Mouse (Mus musculus): Measurements from ENCODE around the gene Apba1.
A peak's percentile ranks its signal among the peaks of the same experiment; 100 is the strongest.

Apba1 gene

GRCm38 (mm10) chr19:23946026-23946685, 187.5 kb downstream of the Apba1 start:
- DNase-seq = no peak

GRCm38 (mm10) chr19:23946751-23947150, 188.1 kb downstream of the Apba1 start:
- no peak for DNase-seq

GRCm38 (mm10) chr19:23947871-23948270, 189.2 kb downstream of the Apba1 start:
- no peak for DNase-seq

- DNase-seq = no peak
Observed at GRCm38 (mm10) chr19:23948301-23949000, 189.8 kb downstream of the Apba1 start.

GRCm38 (mm10) chr19:23955461-23955860, 196.8 kb downstream of the Apba1 start:
- DNase-seq = no peak

- DNase-seq = no peak
Observed at GRCm38 (mm10) chr19:23956299-23956975, 197.8 kb downstream of the Apba1 start.

GRCm38 (mm10) chr19:23957563-23957962, 198.9 kb downstream of the Apba1 start:
- no peak for DNase-seq

- peak; percentile 70 for DNase-seq
Observed at GRCm38 (mm10) chr19:23958925-23959324, 200.2 kb downstream of the Apba1 start.

GRCm38 (mm10) chr19:23959870-23960269, 201.2 kb downstream of the Apba1 start:
- DNase-seq = no peak

- no peak for DNase-seq
Observed at GRCm38 (mm10) chr19:23960275-23960674, 201.6 kb downstream of the Apba1 start.

GRCm38 (mm10) chr19:23960831-23961447, 202.3 kb downstream of the Apba1 start:
- no peak for DNase-seq

- peak; percentile 82 for DNase-seq
Observed at GRCm38 (mm10) chr19:23961516-23961915, 202.8 kb downstream of the Apba1 start.

GRCm38 (mm10) chr19:23964401-23964910, 205.8 kb downstream of the Apba1 start:
- no peak for DNase-seq

GRCm38 (mm10) chr19:23966376-23966775, 207.7 kb downstream of the Apba1 start:
- no peak for DNase-seq

- DNase-seq = no peak
Observed at GRCm38 (mm10) chr19:23967156-23967555, 208.5 kb downstream of the Apba1 start.

- no peak for DNase-seq
Observed at GRCm38 (mm10) chr19:23968125-23968861, 209.6 kb downstream of the Apba1 start.

- DNase-seq = no peak
Observed at GRCm38 (mm10) chr19:23968862-23969225, 210.2 kb downstream of the Apba1 start.

GRCm38 (mm10) chr19:23970374-23970773, 211.7 kb downstream of the Apba1 start:
- no peak for DNase-seq

- DNase-seq = no peak
Observed at GRCm38 (mm10) chr19:23971391-23971790, 212.7 kb downstream of the Apba1 start.

- DNase-seq = no peak
Observed at GRCm38 (mm10) chr19:23972881-23973649, 214.4 kb downstream of the Apba1 start.

- no peak for DNase-seq
Observed at GRCm38 (mm10) chr19:23977901-23978443, 219.3 kb downstream of the Apba1 start.

Measured in embryo, embryonic 11 days (tissue).